Mouse (Mus musculus): ENCODE measurements at regions not wholly inside any gene's neighbourhood (a gene's known extent, or its start where the extent isn't known, plus 50 kb on each side); places are given as distances from the start of the nearest gene placed in this dataset.

DNA sequence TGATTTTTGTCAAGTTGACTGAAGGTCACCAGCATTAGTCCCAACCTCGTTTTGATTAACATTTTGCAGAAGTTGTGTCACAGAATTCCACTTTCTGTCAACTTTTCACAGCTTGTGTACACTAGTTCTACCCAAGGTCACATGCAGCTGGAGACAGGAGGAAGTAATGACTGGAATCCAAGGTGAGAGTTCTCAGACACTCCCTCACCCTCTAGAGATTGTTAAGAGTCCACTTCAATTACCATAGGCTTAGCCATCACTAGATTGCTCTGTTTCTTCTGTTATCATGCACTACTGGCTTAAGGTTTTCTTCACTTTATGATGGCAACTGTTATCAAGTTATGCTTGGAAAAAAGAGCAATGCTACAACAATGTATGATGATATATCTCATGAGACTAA is 379.0 kb downstream of the Samd5 start:
- DNase-seq (ENCODE audit: low spot score in 2 of 2) = no peak

DNA sequence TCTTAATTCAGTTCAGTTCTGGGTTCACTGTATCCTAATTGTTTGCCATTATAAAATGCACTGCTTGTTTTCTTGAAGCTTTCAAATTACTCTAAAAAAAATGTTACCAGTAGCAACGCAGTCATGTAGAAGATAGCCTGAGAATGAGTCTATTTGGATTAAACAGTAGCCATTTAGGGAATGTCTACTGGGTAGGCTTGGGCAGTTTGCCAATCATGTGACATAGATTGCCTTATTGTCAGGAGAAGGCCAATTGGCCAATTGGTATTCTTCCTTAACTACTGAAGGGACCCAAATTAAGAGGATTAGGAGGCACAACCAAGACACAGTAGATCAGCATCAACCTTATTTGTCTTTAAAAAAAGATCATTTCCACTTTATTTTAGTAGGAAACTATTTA is 379.7 kb downstream of the Samd5 start:
- DNase-seq (ENCODE audit: low spot score in 2 of 2) = peak in 1 of 2 experiments; percentile 35

DNA sequence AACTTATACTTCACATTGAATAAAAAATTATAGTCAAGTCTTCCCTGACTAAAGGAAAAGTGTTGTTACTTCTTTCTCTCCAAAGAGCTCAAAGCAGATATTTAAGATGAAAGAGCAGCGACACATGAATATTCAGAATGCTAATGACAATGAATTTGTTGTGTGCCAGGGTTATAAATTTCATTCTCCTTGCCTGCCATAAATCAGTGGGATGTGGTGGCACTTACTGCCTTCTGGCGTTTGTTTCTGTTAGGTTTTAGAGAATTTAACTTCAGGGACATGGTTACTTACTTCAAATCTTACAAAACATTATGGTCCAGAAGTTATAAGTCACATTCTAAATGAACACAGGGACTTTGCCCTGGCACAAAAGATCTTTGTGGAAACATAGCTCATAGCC is 380.4 kb downstream of the Samd5 start:
- no peak for DNase-seq (ENCODE audit: low spot score in 2 of 2)

DNA sequence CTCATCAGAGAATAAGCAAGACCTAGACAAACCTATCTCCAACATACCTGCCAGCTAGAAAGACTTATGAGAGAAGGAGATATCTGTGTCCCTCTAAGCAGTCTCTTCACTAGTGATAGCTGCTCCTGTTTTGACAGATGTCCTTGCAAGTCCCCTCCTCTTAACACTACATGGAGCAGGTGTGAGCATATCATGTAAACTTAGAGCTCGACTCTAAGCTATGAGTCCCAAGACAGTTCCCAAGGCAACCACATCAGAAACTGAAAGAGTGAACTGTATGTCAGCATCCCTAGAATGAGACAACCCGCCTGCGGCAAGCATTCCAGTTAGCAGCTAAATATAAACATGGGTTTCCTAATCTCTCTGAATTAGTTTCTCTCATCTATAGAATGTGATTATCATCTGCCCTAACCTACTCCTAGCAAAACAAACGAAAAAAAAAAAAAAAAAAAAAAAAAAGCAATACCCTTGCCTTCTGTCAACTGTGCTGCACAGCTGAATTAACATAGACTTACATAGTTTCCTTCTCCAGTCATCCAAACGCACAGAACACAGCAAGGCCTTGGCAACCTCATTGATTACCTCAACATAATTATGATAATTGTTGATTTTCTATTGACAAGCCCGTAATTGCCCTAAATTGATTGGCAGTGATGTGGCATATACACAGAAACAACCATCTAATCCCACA is 383.4 kb downstream of the Samd5 start:
- peak in 1 of 2 experiments; percentile 45 for DNase-seq (ENCODE audit: low spot score in 2 of 2)

DNA sequence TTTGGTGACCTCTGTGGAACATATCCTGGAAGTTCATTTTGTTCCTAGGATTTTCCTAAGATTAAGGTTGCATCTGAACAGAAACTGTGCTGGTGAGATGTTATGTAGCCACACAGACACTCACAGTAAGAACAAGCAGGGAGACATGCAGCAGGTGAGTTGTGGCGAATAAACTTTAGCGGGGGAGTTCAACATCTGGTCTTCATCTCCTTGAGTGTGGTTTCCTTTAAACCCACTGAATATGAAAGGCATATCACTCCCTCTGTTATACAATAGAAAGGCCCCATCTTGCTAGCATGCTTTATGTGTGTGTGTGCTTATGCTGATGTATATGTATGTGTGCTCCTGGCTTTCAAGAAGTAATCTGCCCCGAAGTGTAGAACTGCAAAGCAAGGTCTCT is 387.1 kb upstream of the Sash1 start:
- DNase-seq (ENCODE audit: low spot score in 2 of 2) = no peak

DNA sequence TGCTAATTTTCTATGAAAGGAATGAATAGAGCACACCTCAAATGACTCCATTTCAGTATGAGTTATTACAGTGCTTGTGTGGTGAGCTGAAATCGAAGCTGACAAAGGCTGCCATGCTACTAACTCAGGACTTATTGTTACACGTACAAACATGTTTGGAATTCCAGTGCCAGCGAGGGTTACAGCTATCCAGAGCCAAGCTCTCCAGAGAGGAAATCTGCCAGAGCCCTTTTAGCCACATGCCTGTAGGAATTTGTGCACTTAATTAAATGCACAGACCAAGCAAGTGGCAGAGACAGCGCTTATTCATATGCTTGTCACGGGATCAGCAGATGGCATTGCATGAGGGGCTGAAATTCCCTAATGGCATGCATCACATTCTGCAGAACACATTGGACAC is 386.4 kb upstream of the Sash1 start:
- peak; percentile 29 to 43 for DNase-seq (ENCODE audit: low spot score in 2 of 2)

DNA sequence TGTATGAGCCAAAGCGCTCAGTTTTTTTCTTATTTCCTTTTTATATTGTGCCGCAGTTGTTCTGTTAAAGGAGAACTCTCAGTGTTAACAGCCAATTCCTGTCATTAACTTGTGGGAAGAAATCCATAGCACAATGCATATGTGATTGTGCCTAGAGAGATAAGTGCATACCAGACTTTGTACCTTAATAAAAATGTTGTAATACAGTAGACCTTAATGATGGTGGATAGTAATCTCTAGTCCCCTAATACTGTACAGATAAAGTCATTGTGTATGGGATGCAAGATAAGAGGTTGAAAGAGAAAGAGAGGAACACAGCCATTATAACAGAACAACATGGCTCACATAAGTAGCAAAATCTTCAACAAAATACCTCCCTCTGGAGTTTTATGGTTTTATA is 379.7 kb upstream of the Sash1 start:
- DNase-seq (ENCODE audit: low spot score in 2 of 2) = no peak

DNA sequence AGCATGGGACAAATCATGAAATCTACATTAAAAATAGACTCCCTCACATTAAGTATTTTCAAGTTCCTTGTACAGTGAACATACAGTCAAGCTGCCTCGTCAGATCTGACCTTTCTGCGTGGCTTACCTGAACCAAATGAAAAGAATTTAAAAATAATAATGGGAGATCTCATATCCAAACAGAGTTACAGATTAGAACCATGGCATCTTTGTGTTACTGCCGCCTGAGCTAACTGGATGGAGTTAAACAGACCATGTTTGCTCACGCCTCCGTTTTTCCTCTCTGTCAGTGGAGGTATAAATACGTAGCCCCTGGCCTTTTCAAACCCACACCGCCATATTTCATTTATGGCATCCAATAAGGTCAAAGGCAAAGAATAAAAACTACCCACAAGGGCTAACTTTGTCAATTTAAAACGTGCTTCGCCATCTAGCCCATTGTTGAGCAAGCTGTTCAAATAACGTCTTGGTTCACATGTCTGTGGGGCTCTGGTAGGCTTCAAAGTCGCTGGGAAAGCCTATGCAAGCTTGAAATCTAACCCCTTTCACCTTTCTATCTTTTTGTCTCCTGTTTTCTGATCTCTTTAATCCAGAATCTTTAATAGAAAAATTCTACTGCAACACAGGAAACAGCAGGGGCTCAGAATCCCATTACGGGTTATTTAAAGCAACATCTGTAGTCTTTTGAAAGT is 378.6 kb upstream of the Sash1 start:
- no peak for DNase-seq (ENCODE audit: low spot score in 2 of 2)

DNA sequence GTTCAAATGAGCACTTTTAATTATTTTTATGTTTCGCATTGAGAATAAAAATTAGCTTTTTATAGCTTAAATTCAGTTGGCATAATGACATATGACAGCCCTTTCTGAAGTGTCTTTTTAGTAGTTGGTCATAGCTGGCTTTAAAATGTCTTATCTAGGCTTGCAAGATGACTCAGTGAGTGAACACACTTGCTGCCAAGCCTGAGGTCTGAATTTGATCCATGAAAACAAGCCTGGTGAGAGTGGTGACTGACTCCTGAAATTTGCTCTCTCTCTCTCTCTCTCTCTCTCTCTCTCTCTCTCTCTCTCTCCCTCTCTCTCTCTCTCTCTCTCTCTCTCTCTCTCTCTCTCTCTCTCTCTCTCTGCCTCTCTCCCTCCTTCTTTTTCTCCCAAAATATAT is 372.8 kb upstream of the Sash1 start:
- no peak for DNase-seq (ENCODE audit: low spot score in 2 of 2)

DNA sequence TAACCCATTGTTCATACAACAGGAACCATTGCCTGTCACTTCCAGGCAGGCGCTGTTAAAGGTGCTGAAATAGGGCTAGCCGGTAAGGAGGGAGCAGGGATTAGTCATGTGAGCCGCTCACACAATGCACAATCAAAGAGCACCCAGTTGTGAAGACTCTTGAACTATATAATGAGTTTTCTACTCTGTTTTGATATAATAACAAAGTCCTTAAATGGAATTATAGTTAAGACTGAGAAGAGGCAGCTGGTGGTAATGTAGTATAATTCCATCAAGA is 367.0 kb upstream of the Sash1 start:
- DNase-seq (ENCODE audit: low spot score in 2 of 2) = no peak

DNA sequence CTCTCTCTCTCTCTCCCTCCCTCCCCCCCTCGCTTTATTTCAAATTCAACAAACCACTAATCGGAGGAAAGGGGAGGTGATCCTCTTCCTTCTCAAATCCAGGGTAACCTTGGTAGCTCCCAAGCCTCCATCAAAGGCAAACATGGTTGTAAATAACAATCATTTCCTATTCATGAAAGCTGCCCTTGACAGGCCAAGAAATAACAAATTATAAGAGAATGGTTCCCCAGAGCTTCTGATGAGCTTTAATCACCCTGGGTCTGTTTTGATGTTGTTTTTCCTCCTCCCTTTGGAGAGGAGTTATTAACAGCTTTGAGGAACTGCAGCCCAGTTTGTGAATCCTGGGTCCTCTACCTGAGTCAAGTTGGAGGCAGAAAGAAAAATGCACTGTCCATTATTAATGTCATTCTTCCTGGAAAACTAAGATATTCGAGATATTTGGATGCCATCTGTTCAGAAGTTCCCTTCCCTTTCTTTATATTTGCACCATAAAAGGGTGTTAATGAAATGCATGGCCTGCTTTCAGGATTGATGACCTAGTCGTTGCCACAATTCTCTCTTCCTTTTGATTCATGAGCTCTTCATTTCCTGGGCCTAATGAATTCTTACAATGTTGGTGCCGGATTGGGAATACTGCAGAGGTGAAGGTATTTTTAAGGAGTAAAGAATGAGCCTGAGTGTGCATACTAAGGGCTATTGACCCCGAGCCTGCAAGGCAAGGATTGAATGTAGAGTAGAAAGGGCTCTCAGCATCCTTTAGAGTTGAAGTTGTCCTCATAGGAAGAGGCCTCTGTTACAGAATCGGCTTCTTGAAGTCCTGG is 366.5 kb upstream of the Sash1 start:
- DNase-seq (ENCODE audit: low spot score in 2 of 2) = no peak

DNA sequence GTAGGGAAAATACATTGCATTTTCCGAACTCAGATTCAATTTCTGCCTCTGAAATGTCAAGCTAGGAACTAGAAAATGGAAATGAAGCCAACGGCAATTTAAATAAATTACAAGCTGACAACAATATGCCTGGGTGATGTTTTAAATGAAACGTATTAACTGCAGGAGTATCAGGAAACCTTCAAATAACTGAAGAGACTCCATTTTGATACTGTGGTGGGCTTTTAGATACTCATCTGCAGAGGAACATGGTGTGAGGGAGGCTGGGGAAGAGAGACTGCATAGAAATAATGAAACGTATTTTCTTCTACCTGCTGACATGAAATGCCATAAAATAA is 357.4 kb upstream of the Sash1 start:
- no peak for DNase-seq (ENCODE audit: low spot score in 2 of 2)

DNA sequence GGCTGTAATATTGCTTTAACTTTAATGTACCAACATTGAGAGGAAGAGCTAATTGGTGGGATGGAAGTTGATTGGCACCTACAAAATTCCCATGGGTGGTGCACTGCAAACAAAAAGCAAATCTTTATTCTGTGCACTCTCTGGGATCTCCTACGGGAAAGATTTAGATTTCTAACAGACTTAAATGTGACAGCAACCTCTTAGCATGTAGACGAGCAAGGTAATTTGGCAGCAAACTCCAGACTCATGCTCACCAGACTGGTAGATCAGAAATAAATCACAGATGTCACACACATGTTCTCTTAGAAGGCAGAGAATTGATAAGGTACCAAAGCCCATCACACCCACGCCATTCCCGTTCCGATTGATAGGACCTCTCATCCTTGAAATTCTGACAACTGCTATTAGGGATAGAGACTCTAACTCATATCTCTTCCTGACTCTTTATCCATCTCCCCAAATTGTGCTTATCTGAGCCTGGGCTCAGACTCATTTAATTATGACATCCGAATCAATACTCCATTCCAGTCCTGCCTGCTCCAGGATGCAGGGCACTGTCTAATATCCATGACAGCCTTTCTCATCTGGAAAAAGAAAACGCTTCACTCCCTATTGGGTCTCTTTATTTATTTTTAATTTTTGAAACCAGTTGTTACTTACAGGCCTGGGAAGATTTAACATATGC is 356.9 kb upstream of the Sash1 start:
- no peak for DNase-seq (ENCODE audit: low spot score in 2 of 2)

DNA sequence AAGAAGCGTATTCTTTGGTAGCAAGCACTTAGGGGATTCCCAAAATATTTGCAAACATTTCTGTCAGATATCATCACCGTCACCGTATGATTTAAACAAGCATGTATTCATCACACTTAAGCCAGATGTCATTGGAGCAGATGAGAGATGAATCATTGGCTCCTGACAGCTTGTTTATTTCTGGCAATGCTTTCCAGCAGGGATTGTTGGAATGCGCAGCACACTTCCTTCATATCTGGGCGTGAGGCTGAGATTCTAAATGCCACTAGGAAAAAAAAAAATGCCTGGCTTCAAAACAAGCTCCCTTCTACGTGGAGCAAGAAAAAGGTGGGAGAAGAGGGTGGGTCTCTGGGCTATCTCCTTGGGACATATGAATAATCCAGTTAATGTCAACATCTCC is 354.1 kb upstream of the Sash1 start:
- DNase-seq (ENCODE audit: low spot score in 2 of 2) = peak in 1 of 2 experiments; percentile 43

DNA sequence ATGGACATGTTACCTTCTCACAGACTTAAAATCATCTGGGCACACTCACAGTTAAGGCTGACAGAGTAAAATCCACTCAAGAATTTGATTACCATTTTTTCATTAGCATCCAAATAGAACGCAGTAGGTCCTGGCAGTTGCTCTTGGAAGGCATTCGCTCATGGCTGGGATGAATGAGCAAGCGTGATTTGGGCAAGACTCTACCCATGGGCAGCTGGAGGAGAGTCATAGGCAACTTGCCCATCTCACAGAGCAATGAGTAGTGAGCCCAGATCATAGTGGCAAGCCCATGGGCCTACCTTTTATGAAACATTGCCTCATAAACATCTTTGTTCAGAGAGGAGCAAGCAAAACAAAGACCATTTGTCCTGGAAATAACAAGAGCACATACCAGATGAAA is 345.9 kb upstream of the Sash1 start:
- peak; percentile 43 to 49 for DNase-seq (ENCODE audit: low spot score in 2 of 2)

DNA sequence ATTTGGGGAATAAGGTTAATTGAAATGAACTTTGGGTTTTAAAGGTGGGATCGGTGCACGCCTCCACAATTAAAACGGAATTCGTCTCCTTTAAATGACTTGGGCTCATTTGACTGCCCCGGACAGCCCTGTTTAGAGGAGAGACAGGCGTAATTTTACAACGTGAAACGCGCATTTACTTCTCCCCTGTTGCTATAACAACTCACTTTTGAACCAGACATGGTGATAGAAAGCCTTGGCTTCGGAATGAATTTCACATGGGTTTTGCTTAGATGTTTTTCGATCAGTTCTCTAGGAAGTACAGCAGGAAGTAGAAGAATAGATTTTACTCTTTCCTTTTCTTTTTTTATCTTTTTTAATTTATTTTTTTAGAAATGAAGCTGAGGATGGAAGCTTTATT is 343.2 kb upstream of the Sash1 start:
- DNase-seq (ENCODE audit: low spot score in 2 of 2) = no peak

DNA sequence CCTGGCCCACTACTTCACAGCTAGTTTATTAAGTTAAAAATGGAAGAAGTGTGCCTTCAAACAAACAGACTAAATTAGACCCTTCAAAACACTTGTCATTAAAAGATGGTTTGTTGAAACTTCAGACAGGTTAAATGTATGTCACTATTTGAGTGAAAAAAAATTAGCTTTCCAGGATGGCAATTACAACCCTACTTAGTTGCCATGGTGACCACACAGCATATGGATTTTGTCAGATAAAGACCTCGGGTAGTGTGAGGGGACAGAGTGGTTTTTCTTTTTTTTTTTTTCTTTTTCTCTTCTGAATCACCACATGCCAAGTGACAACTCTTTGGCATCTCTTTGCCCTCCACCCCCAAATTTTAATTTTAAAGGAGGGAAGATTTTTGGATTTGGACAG is 341.5 kb upstream of the Sash1 start:
- DNase-seq (ENCODE audit: low spot score in 2 of 2) = no peak

DNA sequence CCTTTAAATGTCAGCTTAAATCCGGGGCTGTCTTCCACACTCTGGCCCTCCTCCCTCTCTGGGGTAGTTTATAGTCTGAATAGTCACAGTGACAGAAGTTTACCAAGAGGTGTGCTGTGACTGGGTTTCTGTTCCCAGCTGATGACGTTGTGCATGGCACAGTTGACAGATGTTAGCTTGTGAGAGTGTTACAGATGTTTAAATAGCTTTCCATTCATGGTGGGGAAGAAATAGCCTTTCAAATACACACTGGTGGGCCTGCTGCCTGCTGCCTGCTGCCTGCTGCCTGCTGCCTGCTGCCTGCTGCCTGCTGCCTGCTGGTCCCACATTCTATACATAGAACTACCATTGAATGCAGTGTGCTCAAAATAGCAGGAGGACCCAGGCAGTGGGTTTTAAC is 324.8 kb upstream of the Sash1 start:
- peak; percentile 50 to 70 for DNase-seq (ENCODE audit: low spot score in 2 of 2)

DNA sequence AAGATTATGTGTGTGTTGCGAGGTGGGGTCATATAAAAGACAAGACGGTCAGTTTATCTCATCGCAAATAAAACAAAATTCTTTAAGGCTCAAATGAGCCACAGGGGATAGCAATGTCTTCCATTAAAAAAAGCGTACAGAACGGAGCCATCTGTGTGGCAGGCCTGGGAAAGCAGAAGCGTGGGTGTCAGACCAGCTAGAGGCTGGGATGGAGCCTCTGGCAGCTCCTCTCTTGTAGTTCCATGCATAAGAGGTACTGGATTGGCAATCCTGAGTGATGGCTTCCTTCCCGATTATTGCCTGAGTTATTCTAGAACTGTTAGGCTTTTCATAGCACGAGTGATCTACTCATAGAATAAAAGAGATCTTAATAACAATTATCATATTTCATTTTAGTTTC is 318.2 kb upstream of the Sash1 start:
- DNase-seq (ENCODE audit: low spot score in 2 of 2) = peak; percentile 74 to 87

DNA sequence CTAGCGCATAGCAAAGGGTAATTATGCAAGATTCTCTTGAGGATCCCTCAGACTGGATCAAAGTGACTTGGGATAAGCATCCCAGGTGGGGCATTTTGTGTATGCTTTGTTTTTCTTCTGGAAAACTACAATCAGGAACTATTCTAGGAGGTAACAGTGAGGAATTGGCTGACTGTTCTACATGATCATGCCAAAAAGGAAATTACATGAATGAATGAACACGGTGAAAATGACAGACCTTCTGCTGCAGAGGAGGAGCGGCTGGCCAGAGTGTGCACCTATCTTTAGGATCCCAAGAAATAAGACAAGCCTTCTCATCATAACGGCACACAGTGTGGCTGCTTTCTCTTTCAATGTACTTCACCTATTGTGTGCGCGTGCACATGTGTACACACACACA is 317.5 kb upstream of the Sash1 start:
- peak in 1 of 2 experiments; percentile 47 for DNase-seq (ENCODE audit: low spot score in 2 of 2)

DNA sequence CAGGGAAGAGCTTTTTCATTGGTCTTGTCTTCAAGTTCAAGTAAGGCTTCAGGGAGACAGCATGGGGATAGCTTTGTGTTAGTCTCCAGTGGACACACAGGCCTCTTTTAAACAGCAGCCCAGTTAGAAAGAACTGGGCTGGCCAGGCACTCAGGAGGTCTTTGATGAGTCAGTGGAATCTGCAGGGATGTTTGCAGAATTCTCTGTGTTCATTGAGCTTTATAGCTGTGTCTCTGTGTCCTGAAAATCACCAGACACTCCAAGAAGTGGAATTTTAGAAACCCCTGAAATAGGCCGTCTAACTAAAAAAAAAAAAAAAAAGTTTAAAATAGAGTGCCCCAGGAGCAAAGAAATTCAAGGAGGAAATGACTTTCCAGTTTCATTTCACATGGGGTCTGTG is 317.1 kb upstream of the Sash1 start:
- no peak for DNase-seq (ENCODE audit: low spot score in 2 of 2)

DNA sequence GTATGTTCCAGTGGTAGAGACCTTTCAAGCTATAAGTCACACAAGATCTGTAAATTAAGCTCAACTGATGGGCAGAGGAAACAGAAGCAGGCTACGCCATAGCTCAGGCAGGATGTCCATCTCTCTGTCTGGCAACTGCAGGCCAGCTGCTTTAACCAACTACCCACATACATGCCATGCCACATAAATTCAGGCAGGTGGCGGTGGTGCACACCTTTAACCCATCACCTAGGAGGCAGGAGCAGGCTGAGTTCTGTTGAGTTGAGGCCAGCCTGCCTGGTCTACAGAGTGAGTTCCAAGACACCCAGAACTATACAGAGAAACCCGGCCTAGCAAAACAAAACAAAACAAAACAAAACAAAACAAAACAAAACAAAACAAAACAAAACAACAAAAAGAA is 289.1 kb upstream of the Sash1 start:
- no peak for DNase-seq (ENCODE audit: low spot score in 2 of 2)

DNA sequence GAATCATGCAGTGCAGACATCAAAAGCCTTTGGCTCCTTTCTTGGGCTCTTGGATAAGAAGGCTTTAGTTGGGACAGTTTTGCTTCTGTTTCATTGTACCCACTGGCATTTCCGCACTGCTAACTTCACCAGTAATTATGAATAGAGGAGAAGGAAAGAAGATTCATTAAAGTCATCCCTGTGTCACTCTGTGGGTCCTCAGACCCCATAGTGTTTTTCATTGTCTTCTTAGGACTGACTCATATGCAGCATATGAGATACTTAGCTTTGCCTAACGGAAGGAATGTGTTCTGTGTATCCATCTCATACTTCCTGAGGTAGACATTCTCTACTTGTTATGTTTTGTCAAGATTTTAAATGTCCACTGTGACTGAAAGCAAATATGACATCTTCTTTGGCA is 287.6 kb upstream of the Sash1 start:
- no peak for DNase-seq (ENCODE audit: low spot score in 2 of 2)

Measured in right cerebral cortex, postnatal 10 days (tissue).